Mouse (Mus musculus) limb, embryonic 14.5 days (tissue): ENCODE data around the gene Prkn. TPM values are rescaled to one million over a fixed set of nuclear protein-coding genes. Genes with fewer than 3 reads are reported as not detected.
A peak's percentile ranks its signal among the peaks of the same experiment; 100 is the strongest.

Source experiments
- ATAC-seq: fragments of 200-750 bp; cut with Nextera tagmentation; 2 replicates; pipeline ENCODE4 v1.8.0; 2017; ENCODE audit warnings: low read depth, moderate number of reproducible peaks, moderate TSS enrichment; ENCODE audit not compliant: low FRiP score
- DNase-seq: peaks from one replicate; pipeline ENCODE4 v3.0.0-alpha.2; 2015; ENCODE audit warnings: low spot score
- H3K27ac ChIP-seq: fragments of 300-500 bp; sonication (generic); replicated peaks from 2 replicates; pipeline ENCODE4 v1.5.1; 2014; ENCODE audit warnings: low read depth, mild to moderate bottlenecking, low read length, moderate library complexity, mixed read lengths
- H3K27me3 ChIP-seq: fragments of 300-500 bp; sonication (generic); 2 replicates; pipeline ENCODE4 v1.6.1; 2014; ENCODE audit warnings: low read length, mixed read lengths; ENCODE audit not compliant: control insufficient read depth, insufficient read depth
- H3K36me3 ChIP-seq: fragments of 300-500 bp; sonication (generic); 2 replicates; pipeline ENCODE4 v1.6.1; 2014; ENCODE audit warnings: mild to moderate bottlenecking, low read length, moderate library complexity, mixed read lengths; ENCODE audit not compliant: control insufficient read depth, insufficient read depth
- H3K4me1 ChIP-seq: fragments of 300-500 bp; sonication (generic); 2 replicates; pipeline ENCODE4 v1.6.1; 2014; ENCODE audit warnings: antibody characterized with exemption, low read length, mixed read lengths; ENCODE audit not compliant: control insufficient read depth, insufficient read depth
- H3K4me2 ChIP-seq: fragments of 300-500 bp; sonication (generic); replicated peaks from 2 replicates; pipeline ENCODE4 v1.6.1; 2014; ENCODE audit warnings: low read depth, mild to moderate bottlenecking, low read length, moderate library complexity; ENCODE audit not compliant: severe bottlenecking
- H3K4me3 ChIP-seq: fragments of 300-500 bp; sonication (generic); replicated peaks from 2 replicates; pipeline ENCODE4 v1.5.1; 2014; ENCODE audit warnings: low read length
- H3K9ac ChIP-seq: fragments of 300-500 bp; sonication (generic); 2 replicates; pipeline ENCODE4 v1.6.1; 2014; ENCODE audit warnings: mild to moderate bottlenecking, low read depth, low read length, moderate library complexity; ENCODE audit not compliant: severe bottlenecking
- H3K9me3 ChIP-seq: fragments of 300-500 bp; sonication (generic); 2 replicates; pipeline ENCODE4 v1.6.1; 2016; ENCODE audit warnings: low read length; ENCODE audit not compliant: control insufficient read depth
- POLR2A ChIP-seq: fragments of 200-500 bp; IDR thresholded peaks from 2 replicates; pipeline ENCODE4 v1.8.0; 2012; ENCODE audit warnings: inconsistent platforms, mild to moderate bottlenecking, moderate library complexity, borderline replicate concordance; ENCODE audit not compliant: insufficient read depth, insufficient read length; ENCODE audit errors: extremely low read depth
- WGBS: fragments of 180-500 bp; shearing (Covaris S2); extraction: QIAGEN DNeasy Blood & Tissue Kit; methylation state at CpG from one replicate; pipeline ENCODE4 v1.1.7; 2014; 5-methylcytosine and 5-hydroxymethylcytosine counted together
- polyA plus RNA-seq, 2 experiments: library from polyadenylated mRNA; depleted of rRNA in 1 of 2; stranded (reverse) in 1 of 2; unstranded in 1 of 2; fragments of >200 nt; fragmentation: Nextera tagmentation in 1 of 2; extraction: Ambion mirVana in 1 of 2; gene quantifications; 2 replicates each; pipeline versions ENCODE4 v1.2.1 to v1.2.3; 2012 to 2014

Gene Prkn
- polyA plus RNA-seq, 2 experiments = 2.3 to 2.7 TPM

- Histone ChIP-seq H3K4me2 (no peak overlapping the region), H3K9ac (no peak overlapping the region), H3K27ac (no peak overlapping the region), H3K9me3 (no peaks in the 10 kb centered on the region), H3K27me3 (no peaks in the 10 kb centered on the region), H3K4me1 (peaks cover 9% of the 10 kb centered on the region; the same call in 1 of the 2 replicates), H3K4me3 (no peak overlapping the region), H3K36me3 (no peaks in the 10 kb centered on the region)
- TF ChIP-seq POLR2A = no peak
- ATAC-seq = no peak
- DNase-seq = no peak
These were observed 230.8 kb downstream of the Prkn start for GRCm38 (mm10) chr17:11070996-11071395.

- H3K4me2 ChIP-seq = no peak overlapping the region
- no peak overlapping the region for H3K27ac ChIP-seq
- ATAC-seq (no peak), DNase-seq (no peak)
- H3K4me1 ChIP-seq = no peaks in the 10 kb centered on the region
- no peak overlapping the region for H3K9ac ChIP-seq
- no peak for TF ChIP-seq POLR2A
- H3K4me3 ChIP-seq = no peak overlapping the region
- WGBS = 61% methylated on average over 6 of the region's 6 CpGs
- H3K36me3 ChIP-seq = no peaks in the 10 kb centered on the region
- no peaks in the 10 kb centered on the region for H3K9me3 ChIP-seq
- H3K27me3 ChIP-seq = no peaks in the 10 kb centered on the region
These were observed 236.2 kb downstream of the Prkn start for GRCm38 (mm10) chr17:11076319-11076903.

- WGBS = 27% methylated on average over 1 of the region's 1 CpGs
- no peaks in the 10 kb centered on the region for H3K9me3 ChIP-seq
- H3K27me3 ChIP-seq = no peaks in the 10 kb centered on the region
- no peak overlapping the region for H3K27ac ChIP-seq
- no peaks in the 10 kb centered on the region for H3K36me3 ChIP-seq
- peaks cover 7% of the 10 kb centered on the region; the same call in 1 of the 2 replicates for H3K4me1 ChIP-seq
- no peak overlapping the region for H3K9ac ChIP-seq
- no peak for DNase-seq
- ATAC-seq = no peak
- H3K4me2 ChIP-seq = no peak overlapping the region
- no peak for TF ChIP-seq POLR2A
- H3K4me3 ChIP-seq = no peak overlapping the region
These were observed 246.3 kb downstream of the Prkn start for GRCm38 (mm10) chr17:11086492-11086891.

GRCm38 (mm10) chr17:11087088-11087487, 246.9 kb downstream of the Prkn start:
- no peaks in the 10 kb centered on the region for H3K36me3 ChIP-seq
- ATAC-seq (0 out of 2 replicates have a peak, but pooled peaks have one; percentile 41), DNase-seq (peak; percentile 41)
- no peak overlapping the region for H3K4me2 ChIP-seq
- no peak for TF ChIP-seq POLR2A
- H3K9me3 ChIP-seq = no peaks in the 10 kb centered on the region
- H3K4me1 ChIP-seq = peaks cover 7% of the 10 kb centered on the region; the same call in 1 of the 2 replicates
- 24% methylated on average over 5 of the region's 5 CpGs for WGBS
- H3K27me3 ChIP-seq = no peaks in the 10 kb centered on the region
- no peak overlapping the region for H3K4me3 ChIP-seq
- no peak overlapping the region for H3K27ac ChIP-seq
- no peak overlapping the region for H3K9ac ChIP-seq

- H3K4me3 ChIP-seq = no peak overlapping the region
- no peaks in the 10 kb centered on the region for H3K36me3 ChIP-seq
- WGBS = 11% methylated on average over 8 of the region's 8 CpGs
- H3K27ac ChIP-seq = no peak overlapping the region
- DNase-seq (no peak), ATAC-seq (no peak)
- H3K4me1 ChIP-seq = peaks cover 7% of the 10 kb centered on the region; the same call in 1 of the 2 replicates
- H3K4me2 ChIP-seq = no peak overlapping the region
- H3K27me3 ChIP-seq = no peaks in the 10 kb centered on the region
- H3K9me3 ChIP-seq = no peaks in the 10 kb centered on the region
- TF ChIP-seq POLR2A = no peak
- no peak overlapping the region for H3K9ac ChIP-seq
These were observed 247.6 kb downstream of the Prkn start for GRCm38 (mm10) chr17:11087823-11088222.
